Mouse (Mus musculus): ENCODE data around the gene Galnt6.

The Galnt6 gene

DNA sequence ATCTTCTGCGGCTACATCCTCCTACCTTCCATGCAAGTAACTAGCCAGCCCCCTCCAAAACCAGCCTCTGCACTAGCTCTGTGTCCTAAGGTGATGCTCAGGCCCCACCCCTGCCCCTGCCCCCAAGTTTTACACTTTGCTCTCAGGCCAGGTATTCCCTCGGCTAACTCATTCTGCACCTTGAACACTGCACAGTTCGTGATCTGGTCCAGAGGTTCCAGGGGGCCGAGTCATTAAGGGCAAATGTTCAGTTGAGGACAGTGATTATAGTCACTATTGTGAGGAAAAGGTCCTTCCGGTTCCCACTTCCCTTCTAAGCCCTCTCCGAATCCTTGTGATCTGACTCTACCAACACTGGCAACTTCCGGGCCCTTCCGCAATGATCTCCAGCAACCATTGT is 14.7 kb downstream of the Galnt6 start:
- no peak for TF ChIP-seq GATA4 (IDR thresholded peaks at IDR 0.05; ENCODE audit: insufficient replicate concordance, low read length)

DNA sequence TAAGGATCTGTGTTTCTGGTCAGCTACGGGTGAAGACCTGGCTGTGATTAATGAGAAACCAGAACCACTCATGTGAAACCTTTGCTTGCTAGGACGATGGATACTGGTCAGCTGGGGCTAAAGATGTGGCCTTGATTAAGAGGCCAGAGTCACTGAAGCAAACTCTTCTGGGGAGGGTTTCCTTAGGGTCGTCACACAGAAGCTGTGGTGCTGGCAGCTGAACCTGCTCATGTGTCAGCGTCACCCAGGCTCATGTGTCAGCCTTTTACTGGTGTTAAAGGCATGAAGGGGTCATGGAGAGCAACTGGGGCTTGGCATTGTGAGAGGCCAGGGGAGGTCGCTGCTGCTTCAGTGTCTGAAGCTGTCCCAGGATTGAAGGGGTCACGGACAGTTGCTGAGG is 18.3 kb downstream of the Galnt6 start:
- TF ChIP-seq GATA4 (IDR thresholded peaks at IDR 0.05; ENCODE audit: insufficient replicate concordance, low read length): no peak

DNA sequence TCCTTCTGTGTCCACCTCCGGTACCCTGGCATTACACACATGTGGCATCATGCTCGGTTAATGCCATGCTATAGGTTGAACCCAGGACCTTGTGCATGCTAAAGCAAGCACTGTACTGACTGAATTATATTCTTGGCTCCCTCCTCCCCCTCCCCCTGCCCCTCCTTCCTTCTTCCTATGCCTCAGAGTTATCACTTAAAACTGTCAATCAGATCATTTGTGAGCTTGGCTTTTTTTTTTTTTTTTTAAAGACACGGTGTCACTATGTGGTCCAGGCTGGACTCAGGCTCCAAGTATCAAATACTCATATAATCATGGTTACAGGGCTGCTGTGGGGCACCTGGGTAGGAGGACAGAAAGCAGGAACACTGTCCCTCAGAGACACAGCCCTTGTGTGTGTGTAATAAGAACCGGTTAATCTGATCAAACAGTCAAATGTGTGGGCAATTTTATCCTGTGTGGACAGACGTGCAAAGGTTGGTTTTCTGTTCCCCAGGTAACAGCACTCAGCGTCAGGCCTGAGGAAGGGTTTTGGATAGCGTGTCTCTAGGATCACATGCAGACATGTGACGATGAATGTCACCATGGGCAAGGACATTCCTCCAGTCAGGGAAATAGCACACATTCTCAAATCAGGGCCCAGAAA is 20.6 kb downstream of the Galnt6 start:
- TF ChIP-seq GATA4 (IDR thresholded peaks at IDR 0.05; ENCODE audit: insufficient replicate concordance, low read length): no peak

DNA sequence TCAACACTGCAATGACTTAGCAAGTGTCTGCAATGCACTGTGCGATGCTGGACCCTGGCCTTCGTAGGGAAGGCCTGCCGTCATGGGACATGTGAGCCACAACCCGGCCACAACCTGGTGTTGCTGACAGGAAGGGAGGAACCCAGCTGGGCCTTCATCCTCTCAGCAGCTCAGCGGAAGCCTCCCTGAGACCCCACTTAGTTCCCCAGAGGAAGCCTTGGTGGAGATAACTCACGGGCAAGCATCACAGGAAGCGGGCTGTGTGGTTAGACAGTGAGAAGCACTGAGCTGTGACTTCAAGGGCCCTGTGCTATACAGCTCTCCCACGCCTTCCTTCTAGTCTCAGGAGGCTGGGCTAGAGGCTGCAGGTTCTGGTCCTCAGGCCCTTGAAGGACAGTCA is 22.9 kb downstream of the Galnt6 start:
- no peak for TF ChIP-seq GATA4 (IDR thresholded peaks at IDR 0.05; ENCODE audit: insufficient replicate concordance, low read length)

DNA sequence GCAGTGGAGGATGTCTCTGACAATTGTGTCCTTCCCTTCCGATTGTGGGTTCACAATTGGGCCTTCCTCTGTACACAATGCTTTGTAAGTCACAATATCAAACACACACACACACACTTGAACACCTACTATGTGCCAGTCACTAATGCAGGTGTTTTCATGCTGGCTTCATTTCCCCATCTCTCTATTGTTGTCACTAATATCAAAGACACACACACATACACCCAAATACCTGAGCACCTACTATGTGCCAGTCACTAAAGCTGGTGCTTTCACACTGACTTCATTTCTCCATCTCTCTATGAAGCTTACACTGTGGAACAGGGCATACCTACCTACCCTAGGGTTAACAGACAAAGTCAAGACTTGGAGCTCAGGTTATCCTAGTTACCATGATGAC is 23.8 kb downstream of the Galnt6 start:
- TF ChIP-seq GATA4 (IDR thresholded peaks at IDR 0.05; ENCODE audit: insufficient replicate concordance, low read length): no peak

DNA sequence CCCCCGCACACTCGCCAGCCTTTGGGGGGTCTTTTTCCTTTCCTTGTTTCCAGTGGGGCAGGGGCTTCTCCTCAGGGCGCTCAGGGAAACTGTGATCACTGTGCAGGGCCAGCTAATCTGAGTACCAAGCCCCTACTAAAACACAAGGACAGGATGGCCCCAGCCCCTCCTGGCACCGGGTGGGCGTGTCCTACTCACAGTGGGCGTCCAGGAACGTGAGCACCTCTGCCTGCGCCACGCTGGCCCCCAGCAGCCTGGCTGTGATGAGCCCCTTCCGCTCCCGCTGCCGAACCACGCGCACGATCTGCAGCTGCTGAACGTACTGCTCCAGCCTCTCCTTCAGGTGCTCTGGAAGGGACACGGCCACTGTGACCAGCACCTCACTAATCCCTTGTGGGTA is 25.3 kb downstream of the Galnt6 start:
- TF ChIP-seq GATA4 (IDR thresholded peaks at IDR 0.05; ENCODE audit: insufficient replicate concordance, low read length): no peak

DNA sequence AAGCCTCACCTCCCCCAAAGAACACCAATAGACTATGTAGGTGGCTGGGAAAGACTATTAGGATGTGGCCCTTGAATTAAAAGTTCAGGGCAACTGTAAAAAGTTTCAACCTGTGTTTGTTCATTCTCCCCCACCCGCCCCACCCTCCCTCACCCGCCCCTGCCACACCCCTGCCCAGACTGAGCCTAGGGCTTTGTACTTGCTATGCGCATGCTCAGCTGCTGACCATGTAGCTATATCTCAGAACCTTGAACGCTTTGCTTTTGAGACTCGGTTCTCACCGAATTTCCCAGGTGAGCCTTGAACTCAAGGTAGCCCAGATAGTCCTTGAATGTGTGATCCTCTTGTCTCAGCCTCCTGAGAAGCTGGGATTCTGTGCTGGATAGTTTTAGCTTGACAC is 27.3 kb downstream of the Galnt6 start:
- TF ChIP-seq GATA4 (IDR thresholded peaks at IDR 0.05; ENCODE audit: insufficient replicate concordance, low read length): no peak

DNA sequence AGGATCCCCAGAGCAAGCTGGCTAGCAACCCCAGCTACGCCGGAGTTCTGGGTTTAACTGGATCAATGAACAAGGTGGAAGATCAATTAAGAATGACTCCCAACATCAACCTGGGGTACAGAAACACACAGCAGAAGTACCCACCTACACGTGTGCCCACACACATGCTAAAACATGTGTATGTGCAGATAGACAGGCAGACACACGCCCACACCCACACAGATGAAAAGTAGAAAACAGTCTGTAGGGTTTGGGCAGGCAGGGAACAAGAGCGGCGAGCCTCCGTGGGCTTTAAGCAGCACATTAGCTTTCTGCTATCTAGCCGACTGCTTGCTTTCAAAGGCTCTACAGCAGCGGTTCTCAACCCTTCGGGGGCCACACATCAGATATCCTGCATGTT is 28.1 kb downstream of the Galnt6 start:
- no peak for TF ChIP-seq GATA4 (IDR thresholded peaks at IDR 0.05; ENCODE audit: insufficient replicate concordance, low read length)

DNA sequence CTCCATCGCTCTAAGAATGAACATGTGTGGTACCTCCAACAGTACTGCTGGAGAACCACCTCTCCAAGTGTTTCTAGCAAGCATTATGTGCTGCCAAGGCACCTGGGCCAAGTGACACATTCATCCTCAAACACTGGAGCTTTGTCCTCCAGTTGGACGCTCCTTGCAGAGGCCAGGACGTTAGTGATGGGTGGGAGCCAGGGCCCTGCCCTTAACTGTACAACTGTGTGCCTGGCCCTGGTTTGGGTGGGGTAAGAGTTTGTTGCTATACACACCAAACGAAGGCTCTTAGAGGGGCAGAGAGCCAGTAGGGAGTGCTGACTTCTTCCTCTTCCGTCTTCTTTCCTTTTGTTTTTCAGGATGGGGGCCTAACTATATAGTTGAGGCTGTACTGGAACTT is 28.8 kb downstream of the Galnt6 start:
- TF ChIP-seq GATA4 (IDR thresholded peaks at IDR 0.05; ENCODE audit: insufficient replicate concordance, low read length): no peak

DNA sequence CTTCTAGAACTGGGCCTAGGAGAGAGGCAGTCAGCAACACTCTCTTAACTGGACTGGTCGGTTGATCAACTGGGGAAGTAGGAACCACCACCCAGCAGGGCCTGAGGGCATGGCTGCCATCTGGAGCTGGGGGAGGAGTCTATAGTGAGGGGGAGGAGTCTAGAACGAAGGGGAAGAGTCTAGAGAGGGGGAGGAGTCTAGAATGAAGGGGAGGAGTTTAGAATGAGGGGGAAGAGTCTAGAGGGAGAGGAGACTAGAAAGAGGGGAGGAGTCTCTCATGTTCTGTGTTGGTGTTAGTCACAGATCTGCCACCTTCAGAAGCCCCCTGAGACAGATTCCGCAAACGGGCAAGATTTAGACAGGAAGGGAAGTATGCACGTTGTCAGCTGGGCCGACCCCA is 29.8 kb downstream of the Galnt6 start:
- TF ChIP-seq GATA4 (IDR thresholded peaks at IDR 0.05; ENCODE audit: insufficient replicate concordance, low read length): no peak

DNA sequence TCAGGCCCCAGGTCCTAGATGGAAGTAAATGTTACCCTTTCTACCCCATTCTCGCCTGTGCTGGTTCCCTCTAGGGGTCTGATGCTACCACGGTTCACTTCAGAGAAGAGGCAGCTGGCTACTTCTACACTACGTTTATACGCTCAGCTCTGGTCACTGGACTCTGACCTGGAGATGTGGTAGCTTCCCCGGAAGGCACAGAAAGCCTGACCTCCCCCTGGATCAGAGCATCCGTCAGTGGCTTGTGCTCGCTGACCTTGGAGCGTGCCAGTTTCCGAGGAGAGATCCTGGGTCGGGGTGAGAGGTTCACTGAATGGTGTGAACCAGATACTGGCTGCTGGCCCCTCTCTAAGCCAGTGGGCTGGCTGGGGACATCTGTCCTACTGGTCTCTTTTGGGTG is 31.1 kb downstream of the Galnt6 start:
- no peak for TF ChIP-seq GATA4 (IDR thresholded peaks at IDR 0.05; ENCODE audit: insufficient replicate concordance, low read length)

DNA sequence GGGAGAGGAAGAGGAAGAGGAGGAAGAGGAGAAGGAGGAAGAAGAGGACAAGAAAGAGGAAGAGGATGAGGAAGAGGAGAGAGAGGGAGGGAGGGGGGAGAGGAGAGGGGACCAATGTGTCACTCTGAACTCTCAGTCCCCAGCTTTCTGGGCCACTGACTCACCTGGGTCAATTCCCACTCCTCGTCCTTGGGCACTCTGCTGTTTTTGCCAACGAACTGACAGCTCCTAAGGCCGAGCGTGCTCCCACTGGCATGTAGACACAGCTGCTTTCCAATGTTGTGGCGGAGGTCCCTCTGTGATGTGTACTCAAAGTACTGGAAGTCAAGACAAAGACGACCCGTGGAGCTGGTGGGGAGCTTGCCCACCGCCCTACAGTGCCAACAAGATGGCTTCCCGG is 34.8 kb downstream of the Galnt6 start:
- no peak for TF ChIP-seq GATA4 (IDR thresholded peaks at IDR 0.05; ENCODE audit: insufficient replicate concordance, low read length)

DNA sequence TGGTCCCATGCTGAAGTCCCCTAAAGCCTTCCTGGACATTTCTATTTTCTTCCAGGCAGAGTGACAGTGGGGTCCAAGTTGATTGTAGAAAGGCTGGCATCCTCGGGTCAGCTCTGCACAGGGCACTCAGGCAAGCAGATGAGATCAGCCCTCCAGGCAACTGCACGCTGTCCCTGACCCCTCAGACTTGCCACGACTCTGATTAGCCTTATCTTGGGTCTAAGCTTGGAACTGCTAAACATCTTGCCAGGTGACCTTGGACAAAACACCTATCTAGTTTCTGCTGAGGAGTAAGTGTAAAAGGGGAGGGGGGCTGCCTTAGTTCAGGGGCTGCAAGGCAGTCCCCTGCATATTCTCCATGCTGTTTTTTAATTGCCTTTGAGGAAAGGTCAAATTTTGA is 37.2 kb downstream of the Galnt6 start:
- TF ChIP-seq GATA4 (IDR thresholded peaks at IDR 0.05; ENCODE audit: insufficient replicate concordance, low read length): no peak

DNA sequence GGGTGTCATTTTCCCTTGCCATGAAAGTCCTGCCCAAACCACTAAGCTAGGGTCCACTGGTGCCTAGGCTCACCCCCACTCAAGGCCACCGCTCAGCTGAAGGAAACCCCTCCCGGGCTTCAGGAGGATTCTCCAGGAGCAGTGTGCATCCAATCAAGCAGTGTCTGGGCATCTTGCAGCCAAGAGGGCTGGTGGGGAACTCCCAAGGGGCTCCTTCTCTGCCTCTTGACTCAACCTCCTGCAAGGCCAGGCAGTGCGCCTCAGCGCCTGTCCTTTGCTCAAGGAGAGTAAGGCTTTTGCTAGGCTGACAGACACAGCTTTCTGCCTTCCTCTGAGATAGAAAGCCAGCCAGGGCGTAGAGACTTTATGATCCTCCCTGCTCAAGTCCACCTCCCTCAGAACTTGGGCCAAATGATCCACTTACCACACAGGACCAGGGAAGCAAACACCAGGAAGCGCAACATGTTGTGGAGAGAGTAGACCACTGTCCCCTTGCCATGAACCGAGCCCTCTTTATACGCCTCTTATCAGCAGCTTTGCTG is 41.7 kb downstream of the Galnt6 start, which contains the start of gene Cela1:
Gene Cela1 (minus strand): TSS at position 492 of the 542 bp plus-strand sequence.
- no peak for TF ChIP-seq GATA4 (IDR thresholded peaks at IDR 0.05; ENCODE audit: insufficient replicate concordance, low read length)

DNA sequence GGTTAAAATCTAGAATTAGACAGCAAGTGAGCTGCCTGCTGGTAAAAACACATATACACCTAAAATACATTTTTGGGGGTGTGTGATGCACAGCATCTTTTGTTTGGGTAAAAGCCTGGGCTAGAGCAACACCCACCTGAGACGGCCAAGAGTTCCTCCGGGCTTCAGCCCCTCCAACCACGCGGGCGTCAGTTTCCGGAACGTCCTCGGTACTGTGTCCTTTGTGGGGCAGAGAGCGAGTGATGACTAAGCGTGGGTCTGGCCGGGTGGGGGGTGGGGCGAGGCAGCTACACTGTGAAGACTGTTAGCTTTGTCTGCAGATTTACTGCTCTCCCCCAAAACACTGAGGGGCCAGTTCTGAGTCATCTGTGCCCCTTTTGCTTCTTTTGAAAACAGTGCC is 42.2 kb downstream of the Galnt6 start:
- TF ChIP-seq GATA4 (IDR thresholded peaks at IDR 0.05; ENCODE audit: insufficient replicate concordance, low read length): no peak

DNA sequence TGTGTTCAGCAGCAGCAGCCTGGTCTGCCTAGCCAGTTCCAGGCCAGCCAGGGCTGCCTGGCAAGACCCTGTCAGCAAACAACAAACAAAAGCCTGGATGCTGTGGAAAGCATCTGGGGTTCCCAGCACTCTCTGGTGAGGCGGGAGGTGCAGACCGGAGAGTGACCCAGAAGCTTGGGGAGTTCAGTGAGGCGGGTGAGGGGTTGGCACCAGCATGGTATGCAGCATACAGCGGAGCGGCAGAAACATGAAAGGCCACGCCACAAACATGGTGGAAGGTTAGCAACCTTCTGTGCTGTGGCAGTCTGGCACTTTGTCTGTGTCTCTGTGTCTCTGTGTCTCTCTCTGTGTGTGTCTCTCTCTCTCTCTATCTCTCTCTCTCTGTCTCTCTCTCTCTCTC is 42.7 kb downstream of the Galnt6 start:
- TF ChIP-seq GATA4 (IDR thresholded peaks at IDR 0.05; ENCODE audit: insufficient replicate concordance, low read length): no peak

DNA sequence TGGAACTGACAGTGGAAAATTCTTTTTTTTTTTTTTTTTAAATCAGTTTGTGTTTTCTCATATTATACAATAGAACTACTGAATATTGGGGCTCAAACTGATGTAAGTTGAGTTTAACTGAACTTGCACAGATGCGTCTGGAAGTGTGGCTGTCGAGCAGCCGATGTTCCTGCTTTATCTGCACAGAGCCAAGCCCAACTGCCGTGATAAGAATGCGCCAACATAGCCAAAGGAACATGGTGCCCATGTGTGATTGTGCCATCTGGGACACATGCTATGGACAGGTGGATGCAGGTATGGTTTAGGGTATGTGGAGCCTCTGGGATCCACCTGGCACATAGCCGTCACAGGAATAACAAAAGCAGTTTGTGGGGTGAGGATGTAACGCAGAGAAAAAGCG is 43.3 kb downstream of the Galnt6 start:
- TF ChIP-seq GATA4 (IDR thresholded peaks at IDR 0.05; ENCODE audit: insufficient replicate concordance, low read length): no peak

Measured in liver, adult (tissue).